Mouse (Mus musculus) granulocyte monocyte progenitor cell, adult 5-6 weeks (primary cell): ENCODE measurements around the gene Napa. TPM values are rescaled to one million over a fixed set of nuclear protein-coding genes. Genes with fewer than 3 reads are reported as not detected.

ENCODE experiments used
- total RNA-seq, 2 experiments: library from RNA; stranded (forward) in 1 of 2; stranded (reverse) in 1 of 2; fragments of 200-712, 200-1000 nt in 1 of 2; fragments of >200 nt in 1 of 2; fragmentation: Nextera tagmentation in 1 of 2; gene quantifications; 2 replicates each; pipeline ENCODE4 v1.2.3; 2014 to 2017

Napa gene
- total RNA-seq, 2 experiments from 2014 or later, result 39.5 to 81.0 TPM

Other genes with a start within 250 kb of the Napa start
- not detected in 2 replicates for gene Crx, start 218.5 kb upstream of the Napa start, total RNA-seq (2014; fragmentation: Nextera tagmentation)
- not detected in 2 replicates for gene Crx, start 218.5 kb upstream of the Napa start, total RNA-seq (2017)
- gene Crxos, start 215.8 kb upstream of the Napa start, total RNA-seq (2014; fragmentation: Nextera tagmentation), result not detected in 2 replicates
- gene Crxos, start 215.8 kb upstream of the Napa start, total RNA-seq (2017), result not detected in 2 replicates
- gene Selenow, start 176.1 kb upstream of the Napa start, total RNA-seq (2014; fragmentation: Nextera tagmentation), result 96.6 and 124 TPM in 2 replicates
- 28.8 and 30.2 TPM in 2 replicates for gene Selenow, start 176.1 kb upstream of the Napa start, total RNA-seq (2017)
- gene Nop53, start 152.4 kb upstream of the Napa start, total RNA-seq (2014; fragmentation: Nextera tagmentation), result 70.6 and 105 TPM in 2 replicates
- gene Nop53, start 152.4 kb upstream of the Napa start, total RNA-seq (2017), result 186 and 221 TPM in 2 replicates
- gene Ehd2, start 130.9 kb upstream of the Napa start, total RNA-seq (2014; fragmentation: Nextera tagmentation), result not detected in 2 replicates
- 0.13 TPM in 1 of 2 replicates, not detected in the other for gene Ehd2, start 130.9 kb upstream of the Napa start, total RNA-seq (2017)
- gene Bicra, start 50.5 kb upstream of the Napa start, total RNA-seq (2014; fragmentation: Nextera tagmentation), result 12.2 and 21.8 TPM in 2 replicates
- gene Bicra, start 50.5 kb upstream of the Napa start, total RNA-seq (2017), result 0.34 and 0.93 TPM in 2 replicates
- not detected in 2 replicates for gene Zfp541, start 36.6 kb upstream of the Napa start, total RNA-seq (2014; fragmentation: Nextera tagmentation)
- 0.31 TPM in 1 of 2 replicates, not detected in the other for gene Zfp541, start 36.6 kb upstream of the Napa start, total RNA-seq (2017)
- gene Kptn, start 21.4 kb downstream of the Napa start, total RNA-seq (2014; fragmentation: Nextera tagmentation), result 19.2 and 20.9 TPM in 2 replicates
- gene Kptn, start 21.4 kb downstream of the Napa start, total RNA-seq (2017), result 9.7 and 11.2 TPM in 2 replicates
- not detected in 2 replicates for gene Slc8a2, start 31.4 kb downstream of the Napa start, total RNA-seq (2014; fragmentation: Nextera tagmentation)
- gene Slc8a2, start 31.4 kb downstream of the Napa start, total RNA-seq (2017), result not detected in 2 replicates
- not detected in 2 replicates for gene Meis3, start 76.6 kb downstream of the Napa start, total RNA-seq (2014; fragmentation: Nextera tagmentation)
- gene Meis3, start 76.6 kb downstream of the Napa start, total RNA-seq (2017), result not detected in 2 replicates
- 5.5 and 8.7 TPM in 2 replicates for gene Dhx34, start 123.6 kb downstream of the Napa start, total RNA-seq (2014; fragmentation: Nextera tagmentation)
- gene Dhx34, start 123.6 kb downstream of the Napa start, total RNA-seq (2017), result 4.4 and 9.4 TPM in 2 replicates
- 0.15 TPM in 1 of 2 replicates, not detected in the other for gene C5ar2, start 145.7 kb downstream of the Napa start, total RNA-seq (2014; fragmentation: Nextera tagmentation)
- 0.13 and 0.93 TPM in 2 replicates for gene C5ar2, start 145.7 kb downstream of the Napa start, total RNA-seq (2017)
- 0.21 TPM in 1 of 2 replicates, not detected in the other for gene C5ar1, start 161.1 kb downstream of the Napa start, total RNA-seq (2014; fragmentation: Nextera tagmentation)
- gene C5ar1, start 161.1 kb downstream of the Napa start, total RNA-seq (2017), result 0.67 and 1.1 TPM in 2 replicates
- 13.6 and 14.6 TPM in 2 replicates for gene Inafm1, start 175.2 kb downstream of the Napa start, total RNA-seq (2014; fragmentation: Nextera tagmentation)
- 3.2 and 3.3 TPM in 2 replicates for gene Inafm1, start 175.2 kb downstream of the Napa start, total RNA-seq (2017)
- gene Ccdc9, start 188.3 kb downstream of the Napa start, total RNA-seq (2014; fragmentation: Nextera tagmentation), result 31.7 and 50.9 TPM in 2 replicates
- 54.0 and 62.0 TPM in 2 replicates for gene Ccdc9, start 188.3 kb downstream of the Napa start, total RNA-seq (2017)
- 0.53 and 1.1 TPM in 2 replicates for gene Bbc3, start 209.9 kb downstream of the Napa start, total RNA-seq (2014; fragmentation: Nextera tagmentation)
- 1.3 and 2.2 TPM in 2 replicates for gene Bbc3, start 209.9 kb downstream of the Napa start, total RNA-seq (2017)